Mouse (Mus musculus) midbrain, embryonic 10.5 days (tissue): ENCODE results near the gene Gm12216. TPM values are rescaled to one million over a fixed set of nuclear protein-coding genes. Genes with fewer than 3 reads are reported as not detected.
"Not testable (repeated sequence)": the region's sequence is repeated elsewhere in the genome, so short reads cannot be mapped to it uniquely, and the experiment has no call there.

ENCODE experiments used
- DNase-seq: peaks from one replicate; pipeline ENCODE4 v3.0.0-alpha.2; 2017; ENCODE audit warnings: low spot score
- H3K27ac ChIP-seq: fragments of 300-500 bp; sonication (generic); replicated peaks from 2 replicates; pipeline ENCODE4 v1.5.1; 2016; ENCODE audit warnings: mild to moderate bottlenecking
- H3K27me3 ChIP-seq: fragments of 300-500 bp; sonication (generic); 2 replicates; pipeline ENCODE4 v1.6.1; 2016; ENCODE audit warnings: low read depth, mild to moderate bottlenecking; ENCODE audit not compliant: poor library complexity, severe bottlenecking
- H3K36me3 ChIP-seq: fragments of 300-500 bp; sonication (generic); 2 replicates; pipeline ENCODE4 v1.6.1; 2016; ENCODE audit warnings: mild to moderate bottlenecking, moderate library complexity
- H3K4me1 ChIP-seq: fragments of 300-500 bp; sonication (generic); 2 replicates; pipeline ENCODE4 v1.6.1; 2016
- H3K4me3 ChIP-seq: fragments of 300-500 bp; sonication (generic); 2 replicates; pipeline ENCODE4 v1.5.1; 2016; ENCODE audit warnings: mild to moderate bottlenecking, moderate library complexity
- H3K9me3 ChIP-seq: fragments of 300-500 bp; sonication (generic); replicated peaks from 2 replicates; pipeline ENCODE4 v1.6.1; 2016; ENCODE audit warnings: mild to moderate bottlenecking
- WGBS: fragments of 180-500 bp; shearing (Covaris S2); methylation state at CpG from one replicate; pipeline ENCODE4 v1.1.7; 2016; 5-methylcytosine and 5-hydroxymethylcytosine counted together
- polyA plus RNA-seq: library from polyadenylated mRNA; unstranded; fragments of >200 nt; fragmentation: Nextera tagmentation; extraction: Ambion mirVana; gene quantifications from 2 replicates; pipeline ENCODE4 v1.2.1, GENCODE M21; 2016

Gm12216 gene
- polyA plus RNA-seq, 1 experiment from 2014 or later, result 0.22 TPM

- Histone ChIP-seq H3K27me3 (no peaks in the 10 kb centered on the region), H3K4me3 (no peak overlapping the region), H3K27ac (no peak overlapping the region), H3K9me3 (no peaks in the 10 kb centered on the region), H3K4me1 (no peaks in the 10 kb centered on the region), H3K36me3 (peaks cover 19% of the 10 kb centered on the region)
- WGBS, result 89% methylated on average over 5 of the region's 5 CpGs
- no peak for DNase-seq
Measured at GRCm38 (mm10) chr11:53869172-53869571, 10.1 kb upstream of the Gm12216 start.

GRCm38 (mm10) chr11:53868323-53868722, 9.3 kb upstream of the Gm12216 start:
- H3K27me3 ChIP-seq, DNase-seq, H3K27ac ChIP-seq, H3K4me1 ChIP-seq, H3K9me3 ChIP-seq, H3K4me3 ChIP-seq: not testable (repeated sequence)
- H3K36me3 ChIP-seq, result peaks cover 19% of the 10 kb centered on the region
- WGBS, result 40% methylated on average over 5 of the region's 5 CpGs

GRCm38 (mm10) chr11:53864724-53865310, 5.8 kb upstream of the Gm12216 start:
- 86% methylated on average over 2 of the region's 4 CpGs for WGBS
- not testable (repeated sequence) for H3K27ac ChIP-seq, DNase-seq, H3K9me3 ChIP-seq, H3K36me3 ChIP-seq, H3K4me3 ChIP-seq, H3K4me1 ChIP-seq, H3K27me3 ChIP-seq

- 82% methylated on average over 8 of the region's 9 CpGs for WGBS
- not testable (repeated sequence) for H3K4me1 ChIP-seq, H3K9me3 ChIP-seq, DNase-seq, H3K4me3 ChIP-seq, H3K36me3 ChIP-seq, H3K27ac ChIP-seq
- peaks cover 24% of the 10 kb centered on the region for H3K27me3 ChIP-seq
Measured at GRCm38 (mm10) chr11:53860944-53861343, 1.9 kb upstream of the Gm12216 start.

- WGBS, result 80% methylated on average over 6 of the region's 6 CpGs
- H3K9me3 ChIP-seq, result no peaks in the 10 kb centered on the region
- H3K36me3 ChIP-seq, result no peaks in the 10 kb centered on the region
- DNase-seq, result no peak
- H3K27ac ChIP-seq, result no peak overlapping the region
- H3K4me3 ChIP-seq, result no peak overlapping the region; the same call in 1 of the 2 replicates
- peaks cover 24% of the 10 kb centered on the region for H3K27me3 ChIP-seq
- H3K4me1 ChIP-seq, result 0 out of 2 replicates have a peak, but pooled peaks cover 5% of the 10 kb centered on the region
Measured at GRCm38 (mm10) chr11:53858058-53858760, 847 bp downstream of the Gm12216 start.

- 67% methylated on average over 5 of the region's 5 CpGs for WGBS
- H3K27me3 ChIP-seq, result peaks cover 22% of the 10 kb centered on the region
- H3K4me1 ChIP-seq, result 0 out of 2 replicates have a peak, but pooled peaks cover 5% of the 10 kb centered on the region
- H3K4me3 ChIP-seq, result no peak overlapping the region
- no peaks in the 10 kb centered on the region for H3K9me3 ChIP-seq
- no peaks in the 10 kb centered on the region for H3K36me3 ChIP-seq
- DNase-seq, result no peak
- H3K27ac ChIP-seq, result no peak overlapping the region
Measured at GRCm38 (mm10) chr11:53853665-53854064, 5.4 kb downstream of the Gm12216 start.

GRCm38 (mm10) chr11:53851795-53852194, 7.3 kb downstream of the Gm12216 start:
- Histone ChIP-seq H3K27ac (no peak overlapping the region), H3K4me3 (no peak overlapping the region), H3K27me3 (peaks cover 8% of the 10 kb centered on the region; the same call in 1 of the 2 replicates), H3K36me3 (no peaks in the 10 kb centered on the region), H3K4me1 (0 out of 2 replicates have a peak, but pooled peaks cover 5% of the 10 kb centered on the region), H3K9me3 (no peaks in the 10 kb centered on the region)
- 49% methylated on average over 5 of the region's 5 CpGs for WGBS
- DNase-seq, result no peak

GRCm38 (mm10) chr11:53849588-53850320, 9.3 kb downstream of the Gm12216 start:
- Histone ChIP-seq H3K36me3 (no peaks in the 10 kb centered on the region), H3K27me3 (peaks cover 8% of the 10 kb centered on the region; the same call in 1 of the 2 replicates), H3K4me3 (no peak overlapping the region), H3K4me1 (0 out of 2 replicates have a peak, but pooled peaks cover 5% of the 10 kb centered on the region), H3K27ac (peak overlapping the region; percentile 46; the same call in 1 of the 2 replicates), H3K9me3 (no peaks in the 10 kb centered on the region)
- 38% methylated on average over 9 of the region's 9 CpGs for WGBS
- DNase-seq, result peak; percentile 72

- Histone ChIP-seq H3K9me3 (no peaks in the 10 kb centered on the region), H3K36me3 (no peaks in the 10 kb centered on the region), H3K4me1 (0 out of 2 replicates have a peak, but pooled peaks cover 5% of the 10 kb centered on the region), H3K27me3 (no peaks in the 10 kb centered on the region), H3K27ac (no peak overlapping the region), H3K4me3 (no peak overlapping the region)
- no peak for DNase-seq
- WGBS, result 86% methylated on average over 6 of the region's 6 CpGs
Measured at GRCm38 (mm10) chr11:53845680-53846079, 13.4 kb downstream of the Gm12216 start.

GRCm38 (mm10) chr11:53843106-53843505, 15.9 kb downstream of the Gm12216 start:
- DNase-seq, result no peak
- Histone ChIP-seq H3K9me3 (no peaks in the 10 kb centered on the region), H3K36me3 (no peaks in the 10 kb centered on the region), H3K27ac (no peak overlapping the region; the same call in 1 of the 2 replicates), H3K4me1 (no peaks in the 10 kb centered on the region), H3K27me3 (no peaks in the 10 kb centered on the region), H3K4me3 (no peak overlapping the region)
- 82% methylated on average over 10 of the region's 10 CpGs for WGBS

- Histone ChIP-seq H3K27me3 (no peaks in the 10 kb centered on the region), H3K36me3 (no peaks in the 10 kb centered on the region), H3K9me3 (no peaks in the 10 kb centered on the region), H3K4me3 (no peak overlapping the region), H3K27ac (no peak overlapping the region), H3K4me1 (no peaks in the 10 kb centered on the region)
- 69% methylated on average over 4 of the region's 4 CpGs for WGBS
- DNase-seq, result no peak
Measured at GRCm38 (mm10) chr11:53842161-53842581, 16.9 kb downstream of the Gm12216 start.

- Histone ChIP-seq H3K9me3 (no peaks in the 10 kb centered on the region), H3K4me1 (no peaks in the 10 kb centered on the region), H3K4me3 (no peak overlapping the region), H3K27me3 (no peaks in the 10 kb centered on the region), H3K36me3 (no peaks in the 10 kb centered on the region), H3K27ac (no peak overlapping the region)
- no peak for DNase-seq
- WGBS, result 85% methylated on average over 12 of the region's 12 CpGs
Measured at GRCm38 (mm10) chr11:53841514-53841913, 17.5 kb downstream of the Gm12216 start.
